Mouse (Mus musculus) megakaryocyte-erythroid progenitor cell, adult 5-6 weeks (primary cell): ENCODE data around the gene Otop3. TPM values are rescaled to one million over a fixed set of nuclear protein-coding genes. Genes with fewer than 3 reads are reported as not detected.

ENCODE experiments used
- ATAC-seq: replicated peaks from 2 replicates; pipeline ENCODE4 v1.8.0; 2016; ENCODE audit warnings: mild to moderate bottlenecking, inconsistent platforms; ENCODE audit not compliant: severe bottlenecking, poor library complexity, low FRiP score, low TSS enrichment
- total RNA-seq, 2 experiments: library from RNA; stranded (forward) in 1 of 2; stranded (reverse) in 1 of 2; fragments of 200-1000, 215-1000 nt in 1 of 2; fragments of >200 nt in 1 of 2; fragmentation: Nextera tagmentation in 1 of 2; gene quantifications; 2 replicates each; pipeline ENCODE4 v1.2.3; 2014 to 2017

Gene Otop3
- total RNA-seq (2014; fragmentation: Nextera tagmentation) (not detected in 2 replicates), total RNA-seq (2017) (not detected in 2 replicates)

GRCm38 (mm10) chr11:115334531-115334930 lies at the start of gene Otop3:
Gene Otop3, plus strand, starts transcription at chr11:115334731.
- ATAC-seq, result no peak

GRCm38 (mm10) chr11:115285282-115285681 lies 49.2 kb upstream of the Otop3 start:
- ATAC-seq, result no peak

- no peak for ATAC-seq
Observed at GRCm38 (mm10) chr11:115286201-115286993, 48.1 kb upstream of the Otop3 start.

GRCm38 (mm10) chr11:115287386-115287785 lies 47.1 kb upstream of the Otop3 start:
- ATAC-seq, result 0 out of 2 replicates have a peak, but pooled peaks have one; percentile 39

- ATAC-seq, result no peak
Observed at GRCm38 (mm10) chr11:115288305-115288704, 46.2 kb upstream of the Otop3 start.

- no peak for ATAC-seq
Observed at GRCm38 (mm10) chr11:115289885-115290284, 44.6 kb upstream of the Otop3 start.

- no peak for ATAC-seq
Observed at GRCm38 (mm10) chr11:115290314-115290713, 44.2 kb upstream of the Otop3 start.

- no peak for ATAC-seq
Observed at GRCm38 (mm10) chr11:115290919-115291318, 43.6 kb upstream of the Otop3 start.

- no peak for ATAC-seq
Observed at GRCm38 (mm10) chr11:115291503-115291902, 43.0 kb upstream of the Otop3 start.

- no peak for ATAC-seq
Observed at GRCm38 (mm10) chr11:115292631-115293375, 41.7 kb upstream of the Otop3 start.

GRCm38 (mm10) chr11:115295939-115296338 lies 38.6 kb upstream of the Otop3 start:
- no peak for ATAC-seq

GRCm38 (mm10) chr11:115296471-115297210 lies 37.9 kb upstream of the Otop3 start:
- ATAC-seq, result no peak

GRCm38 (mm10) chr11:115297214-115297826 lies 37.2 kb upstream of the Otop3 start, which contains the start of gene Fads6:
Gene Fads6, minus strand, starts transcription at chr11:115297663.
- peak; percentile 54 for ATAC-seq

GRCm38 (mm10) chr11:115298160-115298559 lies 36.4 kb upstream of the Otop3 start:
- no peak for ATAC-seq

- no peak for ATAC-seq
Observed at GRCm38 (mm10) chr11:115300745-115301144, 33.8 kb upstream of the Otop3 start.

GRCm38 (mm10) chr11:115301351-115301750 lies 33.2 kb upstream of the Otop3 start:
- ATAC-seq, result no peak

GRCm38 (mm10) chr11:115303167-115303566 lies 31.4 kb upstream of the Otop3 start:
- no peak for ATAC-seq

GRCm38 (mm10) chr11:115306863-115307262 lies 27.7 kb upstream of the Otop3 start, which contains the start of gene Otop2:
Gene Otop2, plus strand, starts transcription at chr11:115307163.
- no peak for ATAC-seq

- no peak for ATAC-seq
Observed at GRCm38 (mm10) chr11:115308781-115309180, 25.8 kb upstream of the Otop3 start.
